Mouse (Mus musculus) midbrain, embryonic 14.5 days (tissue): ENCODE measurements around the gene Dpp6. TPM values are rescaled to one million over a fixed set of nuclear protein-coding genes. Genes with fewer than 3 reads are reported as not detected.

Source experiments
- ATAC-seq: fragments of 200-750 bp; cut with Nextera tagmentation; 2 replicates; pipeline ENCODE4 v1.8.0; 2017; ENCODE audit warnings: moderate number of reproducible peaks, moderate library complexity; ENCODE audit not compliant: low FRiP score, low TSS enrichment
- DNase-seq: peaks from one replicate; pipeline ENCODE4 v3.0.0-alpha.2; 2015
- H3K27ac ChIP-seq: fragments of 300-500 bp; sonication (generic); replicated peaks from 2 replicates; pipeline ENCODE4 v1.5.1; 2014; ENCODE audit warnings: mild to moderate bottlenecking, low read depth, low read length, moderate library complexity
- H3K27me3 ChIP-seq: fragments of 300-500 bp; sonication (generic); 2 replicates; pipeline ENCODE4 v1.6.1; 2014; ENCODE audit warnings: low read length, control low read depth, mixed read lengths; ENCODE audit not compliant: control insufficient read depth, insufficient read depth
- H3K36me3 ChIP-seq: fragments of 300-500 bp; sonication (generic); 2 replicates; pipeline ENCODE4 v1.6.1; 2014; ENCODE audit warnings: low read length, control low read depth; ENCODE audit not compliant: control insufficient read depth, insufficient read depth
- H3K4me1 ChIP-seq: fragments of 300-500 bp; sonication (generic); 2 replicates; pipeline ENCODE4 v1.6.1; 2014; ENCODE audit warnings: mild to moderate bottlenecking, antibody characterized with exemption, low read length, control low read depth; ENCODE audit not compliant: control insufficient read depth, insufficient read depth
- H3K4me2 ChIP-seq: fragments of 300-500 bp; sonication (generic); 2 replicates; pipeline ENCODE4 v1.6.1; 2014; ENCODE audit warnings: mild to moderate bottlenecking, low read length, moderate library complexity
- H3K4me3 ChIP-seq: fragments of 300-500 bp; sonication (generic); replicated peaks from 2 replicates; pipeline ENCODE4 v1.5.1; 2014; ENCODE audit warnings: low read depth, low read length
- H3K9ac ChIP-seq: fragments of 300-500 bp; sonication (generic); replicated peaks from 2 replicates; pipeline ENCODE4 v1.6.1; 2014; ENCODE audit warnings: mild to moderate bottlenecking, low read length, moderate library complexity
- H3K9me3 ChIP-seq: fragments of 300-500 bp; sonication (generic); 2 replicates; pipeline ENCODE4 v1.6.1; 2016; ENCODE audit warnings: low read length, control low read depth, mixed read lengths; ENCODE audit not compliant: control insufficient read depth
- WGBS: fragments of 180-500 bp; shearing (Covaris S2); extraction: QIAGEN DNeasy Blood & Tissue Kit; methylation state at CpG from one replicate; pipeline ENCODE4 v1.1.7; 2014; 5-methylcytosine and 5-hydroxymethylcytosine counted together
- polyA plus RNA-seq: library from polyadenylated mRNA; unstranded; fragments of >200 nt; fragmentation: Nextera tagmentation; extraction: Ambion mirVana; gene quantifications from 2 replicates; pipeline ENCODE4 v1.2.1, GENCODE M21; 2014

Dpp6 gene
- polyA plus RNA-seq, 1 experiment from 2014 or later = 72.6 TPM

DNA sequence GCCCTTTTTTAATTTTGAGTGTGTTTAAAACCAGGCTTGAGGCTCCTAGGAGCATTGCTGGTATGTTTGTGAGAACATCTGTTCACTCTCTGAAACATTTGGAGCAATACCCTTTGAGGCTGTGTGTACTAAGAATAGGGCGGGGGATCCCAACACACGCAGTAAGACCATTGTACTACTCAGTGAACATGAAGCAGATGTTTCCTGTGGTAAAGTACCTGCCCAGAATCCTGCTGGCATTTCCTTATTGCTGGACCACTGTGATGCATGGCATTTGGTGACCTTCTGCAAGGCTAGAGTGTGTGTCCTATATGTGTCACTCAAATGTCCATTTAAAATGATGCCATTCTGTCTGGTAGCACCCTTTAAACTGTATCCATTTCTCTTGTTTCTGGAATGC is 854.5 kb downstream of the Dpp6 start:
- H3K4me3 ChIP-seq = no peak overlapping the region
- no peak overlapping the region for H3K9ac ChIP-seq
- H3K27ac ChIP-seq = no peak overlapping the region
- 93% methylated on average over 2 of the region's 2 CpGs for WGBS
- no peaks in the 10 kb centered on the region for H3K4me1 ChIP-seq
- no peak overlapping the region for H3K4me2 ChIP-seq
- ATAC-seq = no peak
- H3K9me3 ChIP-seq = no peaks in the 10 kb centered on the region
- peaks cover 23% of the 10 kb centered on the region for H3K36me3 ChIP-seq
- no peaks in the 10 kb centered on the region for H3K27me3 ChIP-seq
- no peak for DNase-seq

DNA sequence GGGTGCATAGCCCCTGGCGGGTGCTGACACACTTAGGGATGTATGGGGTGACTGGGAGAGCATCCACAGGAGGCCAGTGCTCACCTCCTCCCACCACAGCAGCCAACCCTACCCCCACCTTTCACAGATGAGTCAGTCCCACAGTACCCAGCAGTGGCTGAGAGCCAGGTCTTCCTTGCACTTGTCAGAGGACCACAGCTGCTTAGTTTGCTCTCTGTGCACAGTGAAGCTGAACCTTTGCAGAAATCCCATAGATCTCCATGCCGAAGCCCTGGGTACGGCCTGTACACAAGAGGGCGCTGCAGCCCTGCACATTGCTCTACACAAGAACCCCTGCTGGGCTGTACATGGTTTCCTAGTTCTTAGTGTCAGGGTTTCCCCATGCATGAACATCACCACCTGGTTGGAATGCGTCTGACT is 860.3 kb downstream of the Dpp6 start:
- 0 out of 2 replicates have a peak, but pooled peaks have one; percentile 34 for ATAC-seq
- 49% methylated on average over 5 of the region's 5 CpGs for WGBS

DNA sequence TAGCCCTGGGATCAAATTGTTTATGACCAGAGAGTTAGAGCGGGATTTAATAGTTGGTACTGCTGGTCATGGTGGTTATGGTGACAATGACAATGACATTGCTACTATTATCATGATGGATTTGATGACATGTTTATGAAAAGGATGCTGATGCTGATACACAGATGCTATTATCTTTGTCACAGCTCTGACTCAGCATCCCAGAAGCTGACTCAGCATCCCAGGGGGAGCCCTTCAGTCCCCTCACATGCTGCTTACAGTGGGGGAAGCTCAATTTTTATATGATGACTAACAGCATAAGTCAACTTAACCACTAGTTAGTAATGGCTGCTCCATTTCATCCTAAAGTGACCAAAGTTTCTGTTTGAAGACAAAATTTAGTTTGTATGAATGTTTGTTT is 862.1 kb downstream of the Dpp6 start:
- DNase-seq = no peak

More for the DNA sequence above, 860.3 kb downstream of the Dpp6 start:
- DNase-seq = peak; percentile 75
- Histone ChIP-seq H3K36me3 (peaks cover 6% of the 10 kb centered on the region; the same call in 1 of the 2 replicates), H3K4me3 (no peak overlapping the region), H3K9ac (no peak overlapping the region), H3K4me2 (no peak overlapping the region), H3K27ac (no peak overlapping the region), H3K27me3 (no peaks in the 10 kb centered on the region), H3K4me1 (no peaks in the 10 kb centered on the region), H3K9me3 (no peaks in the 10 kb centered on the region)

DNA sequence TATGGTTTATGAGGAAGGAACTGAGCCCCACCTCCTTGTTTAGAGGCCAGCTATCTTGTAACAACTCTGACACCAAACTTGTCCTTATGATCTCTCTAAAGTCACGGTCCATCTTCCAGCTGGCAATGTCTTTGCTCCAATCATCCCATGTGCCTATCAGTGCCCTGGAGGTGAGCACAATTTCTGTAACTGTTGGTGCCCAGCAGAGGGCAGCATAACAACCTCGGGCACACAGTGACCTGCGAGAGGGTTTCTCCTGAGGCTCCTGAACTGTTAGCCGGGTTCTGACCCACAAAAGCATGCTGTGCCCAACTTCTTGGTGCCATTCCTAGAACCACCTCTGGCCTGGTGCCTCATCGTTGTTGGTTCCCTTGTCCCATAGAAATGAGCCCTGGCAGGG is 863.5 kb downstream of the Dpp6 start:
- no peak overlapping the region for H3K27ac ChIP-seq
- H3K9ac ChIP-seq = no peak overlapping the region
- peak; percentile 57 for DNase-seq
- WGBS = 39% methylated on average over 5 of the region's 5 CpGs
- H3K36me3 ChIP-seq = no peaks in the 10 kb centered on the region
- H3K9me3 ChIP-seq = no peaks in the 10 kb centered on the region
- H3K27me3 ChIP-seq = no peaks in the 10 kb centered on the region
- H3K4me2 ChIP-seq = no peak overlapping the region
- H3K4me3 ChIP-seq = no peak overlapping the region
- no peak for ATAC-seq
- no peaks in the 10 kb centered on the region for H3K4me1 ChIP-seq

More for the DNA sequence above, 862.1 kb downstream of the Dpp6 start:
- Histone ChIP-seq H3K4me2 (no peak overlapping the region), H3K4me1 (no peaks in the 10 kb centered on the region), H3K27ac (no peak overlapping the region), H3K9me3 (no peaks in the 10 kb centered on the region), H3K27me3 (no peaks in the 10 kb centered on the region), H3K4me3 (no peak overlapping the region), H3K36me3 (peaks cover 2% of the 10 kb centered on the region; the same call in 1 of the 2 replicates), H3K9ac (no peak overlapping the region)
- WGBS = 70% methylated on average over 1 of the region's 1 CpGs
- no peak for ATAC-seq

DNA sequence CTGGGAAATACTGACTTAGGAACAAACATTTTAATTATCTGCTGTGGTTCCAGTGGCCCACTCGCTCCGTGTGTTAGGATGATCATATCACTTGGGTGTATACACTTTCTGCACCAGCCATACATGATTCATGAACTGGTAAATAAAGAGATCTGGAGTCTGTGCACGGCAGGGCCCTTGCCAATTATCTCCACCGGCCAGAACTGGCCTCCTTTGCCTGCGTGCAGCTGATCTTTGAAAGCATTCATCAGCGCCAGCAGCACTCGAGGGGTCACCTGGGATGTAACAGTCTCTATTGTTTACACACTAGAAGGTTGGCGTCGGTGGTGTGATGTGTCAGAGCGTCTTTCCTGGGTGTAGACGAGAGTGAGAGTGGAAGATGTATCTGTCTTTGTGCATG is 868.2 kb downstream of the Dpp6 start:
- H3K27me3 ChIP-seq = no peaks in the 10 kb centered on the region
- H3K9me3 ChIP-seq = no peaks in the 10 kb centered on the region
- 30% methylated on average over 11 of the region's 11 CpGs for WGBS
- no peaks in the 10 kb centered on the region for H3K36me3 ChIP-seq
- H3K9ac ChIP-seq = no peak overlapping the region
- DNase-seq = peak; percentile 67
- no peaks in the 10 kb centered on the region for H3K4me1 ChIP-seq
- no peak overlapping the region for H3K4me2 ChIP-seq
- H3K4me3 ChIP-seq = no peak overlapping the region
- peak; percentile 77; the same call in 1 of the 2 replicates for ATAC-seq
- H3K27ac ChIP-seq = peak overlapping the region; percentile 50

DNA sequence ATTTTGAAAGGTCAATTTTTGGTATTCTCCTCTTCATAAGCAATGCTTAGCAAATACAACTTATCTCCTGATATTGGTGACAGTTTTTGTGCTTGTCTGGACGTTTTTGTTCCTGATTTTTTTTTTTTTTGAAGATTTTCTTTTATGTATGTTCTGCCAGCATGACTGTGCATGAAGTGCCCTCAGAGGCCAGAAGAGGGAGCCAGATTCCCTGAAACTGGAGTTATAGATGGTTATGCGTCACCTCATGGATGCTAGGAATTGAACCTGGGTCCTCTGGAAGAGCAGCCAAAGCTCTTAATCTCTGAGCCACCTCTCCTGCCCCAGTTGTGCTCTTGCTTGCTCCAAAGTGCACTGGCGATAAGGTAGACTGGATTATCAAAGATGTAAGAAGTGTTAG is 868.9 kb downstream of the Dpp6 start:
- Histone ChIP-seq H3K4me2 (no peak overlapping the region), H3K9ac (no peak overlapping the region), H3K27ac (no peak overlapping the region), H3K9me3 (no peaks in the 10 kb centered on the region), H3K27me3 (no peaks in the 10 kb centered on the region), H3K4me3 (no peak overlapping the region), H3K36me3 (no peaks in the 10 kb centered on the region), H3K4me1 (no peaks in the 10 kb centered on the region)
- ATAC-seq (no peak), DNase-seq (no peak)
- WGBS = 70% methylated on average over 3 of the region's 3 CpGs

DNA sequence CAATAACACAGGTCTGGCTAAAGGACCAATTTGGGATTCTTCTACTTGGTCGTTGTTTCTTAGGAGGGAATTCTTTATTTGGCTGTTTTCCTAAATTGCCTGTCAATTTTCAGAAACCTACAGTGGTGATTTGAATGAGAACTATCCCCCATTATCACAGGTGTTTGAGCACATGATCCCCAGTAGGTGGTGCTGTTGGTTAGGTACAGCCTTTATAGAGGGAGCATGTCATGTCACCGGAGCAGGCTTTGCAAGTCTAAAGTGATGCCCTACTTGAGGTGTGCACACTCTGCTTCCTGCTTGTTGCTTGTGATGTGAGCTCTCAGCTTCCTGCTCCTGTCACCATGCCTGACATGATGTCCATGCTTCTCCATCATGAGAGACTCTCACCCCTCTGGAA is 870.3 kb downstream of the Dpp6 start:
- ATAC-seq (no peak), DNase-seq (no peak)
- Histone ChIP-seq H3K27ac (no peak overlapping the region), H3K4me2 (no peak overlapping the region), H3K36me3 (no peaks in the 10 kb centered on the region), H3K4me3 (no peak overlapping the region), H3K9ac (no peak overlapping the region), H3K4me1 (no peaks in the 10 kb centered on the region), H3K27me3 (no peaks in the 10 kb centered on the region), H3K9me3 (no peaks in the 10 kb centered on the region)
- WGBS = 86% methylated on average over 2 of the region's 2 CpGs

DNA sequence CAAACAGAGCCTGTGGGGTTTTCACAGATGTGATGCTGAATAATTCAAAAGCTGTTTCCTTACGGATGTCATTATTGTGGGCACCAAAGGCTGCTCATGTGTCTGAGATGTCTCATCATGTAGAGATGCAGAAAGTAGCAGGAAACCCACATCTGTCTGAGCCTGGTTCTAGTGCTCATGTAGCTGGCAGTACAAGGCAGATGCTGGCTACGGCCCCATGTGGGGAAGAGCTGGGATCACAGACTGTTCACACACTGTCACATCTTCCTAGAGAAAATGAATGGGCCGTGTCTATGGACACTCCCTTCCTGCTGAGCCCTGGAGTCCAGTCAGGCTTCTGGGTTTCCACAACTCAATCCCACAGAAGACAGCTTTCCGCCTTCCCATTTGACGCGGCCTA is 885.5 kb downstream of the Dpp6 start:
- Histone ChIP-seq H3K27ac (0 out of 2 replicates have a peak overlapping the region, but pooled peaks have one; percentile 32), H3K4me2 (no peak overlapping the region), H3K9me3 (no peaks in the 10 kb centered on the region), H3K4me3 (no peak overlapping the region), H3K9ac (no peak overlapping the region), H3K36me3 (no peaks in the 10 kb centered on the region), H3K4me1 (0 out of 2 replicates have a peak, but pooled peaks cover 4% of the 10 kb centered on the region), H3K27me3 (no peaks in the 10 kb centered on the region)
- no peak for ATAC-seq
- 63% methylated on average over 6 of the region's 6 CpGs for WGBS
- DNase-seq = peak; percentile 52

DNA sequence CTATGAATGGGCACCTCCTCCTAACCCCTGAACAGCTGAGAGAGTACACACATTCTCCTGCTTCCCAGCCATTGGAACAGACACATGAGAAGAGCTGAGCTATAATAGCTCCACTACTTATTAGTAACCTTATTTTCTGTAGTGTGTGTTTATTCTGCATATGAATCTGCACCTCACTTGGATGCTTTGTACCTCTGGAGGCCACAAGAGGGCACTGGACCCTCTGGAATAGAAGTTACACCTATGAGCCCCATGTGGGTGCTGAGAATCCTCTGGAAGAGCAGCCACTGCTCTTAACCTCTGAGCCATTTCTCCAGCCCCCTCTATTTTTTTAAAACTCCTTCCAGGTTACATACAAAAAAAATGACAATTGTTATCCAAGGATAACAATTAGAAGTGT is 888.0 kb downstream of the Dpp6 start:
- no peak overlapping the region for H3K9ac ChIP-seq
- DNase-seq (no peak), ATAC-seq (no peak)
- no peaks in the 10 kb centered on the region for H3K27me3 ChIP-seq
- no peaks in the 10 kb centered on the region for H3K9me3 ChIP-seq
- no peak overlapping the region for H3K27ac ChIP-seq
- H3K4me2 ChIP-seq = no peak overlapping the region
- peaks cover 9% of the 10 kb centered on the region; the same call in 1 of the 2 replicates for H3K4me1 ChIP-seq
- peaks cover 7% of the 10 kb centered on the region; the same call in 1 of the 2 replicates for H3K36me3 ChIP-seq
- no peak overlapping the region for H3K4me3 ChIP-seq
